Mouse (Mus musculus): ENCODE measurements around the gene Plekha4. TPM values are rescaled to one million over a fixed set of nuclear protein-coding genes. Genes with fewer than 3 reads are reported as not detected.
"Not testable (repeated sequence)": the region's sequence is repeated elsewhere in the genome, so short reads cannot be mapped to it uniquely, and the experiment has no call there.

Plekha4 gene
- total and polyA plus RNA-seq, 2 experiments from 2014 or later: 1.2 to 2.9 TPM

DNA sequence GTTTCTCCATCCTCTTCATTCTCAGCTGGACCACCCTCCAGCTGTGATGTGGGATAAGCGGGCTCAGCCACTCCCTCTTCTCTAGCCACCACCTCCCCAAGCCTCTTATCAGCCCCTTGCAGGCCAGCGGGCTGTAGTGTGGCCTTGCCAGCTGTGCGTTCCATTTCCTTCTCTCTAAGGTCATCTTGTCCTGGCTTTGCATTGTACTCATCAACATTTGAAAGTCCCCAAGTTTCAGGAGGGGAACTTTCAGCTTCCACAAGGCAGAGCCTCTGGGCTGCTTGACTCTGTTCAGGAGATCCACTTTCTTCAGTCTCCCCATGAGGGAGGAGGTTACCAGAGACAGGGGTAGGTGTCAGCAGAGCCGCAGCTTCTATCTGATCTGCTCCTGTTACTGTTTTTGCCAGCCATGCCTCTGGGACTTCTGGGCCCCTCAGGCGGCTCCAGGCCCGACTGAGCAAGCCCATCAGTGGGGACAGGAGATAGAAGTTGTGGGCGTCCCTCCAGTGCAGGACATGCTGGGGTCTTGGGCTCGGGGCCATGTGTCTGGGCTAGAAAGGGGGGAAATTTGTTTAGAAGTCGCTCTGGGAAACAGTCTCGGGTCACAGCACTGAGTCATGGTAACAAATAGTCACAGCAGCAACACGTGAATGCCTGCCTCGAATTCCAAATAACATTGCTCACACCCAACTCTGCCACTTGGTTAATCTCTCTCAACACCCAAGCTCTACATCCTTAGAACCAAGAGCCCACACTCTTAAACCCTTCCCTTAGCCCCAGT, 1.1 kb upstream of the Plekha4 start:
- WGBS: 34% methylated on average over 12 of the region's 12 CpGs

DNA sequence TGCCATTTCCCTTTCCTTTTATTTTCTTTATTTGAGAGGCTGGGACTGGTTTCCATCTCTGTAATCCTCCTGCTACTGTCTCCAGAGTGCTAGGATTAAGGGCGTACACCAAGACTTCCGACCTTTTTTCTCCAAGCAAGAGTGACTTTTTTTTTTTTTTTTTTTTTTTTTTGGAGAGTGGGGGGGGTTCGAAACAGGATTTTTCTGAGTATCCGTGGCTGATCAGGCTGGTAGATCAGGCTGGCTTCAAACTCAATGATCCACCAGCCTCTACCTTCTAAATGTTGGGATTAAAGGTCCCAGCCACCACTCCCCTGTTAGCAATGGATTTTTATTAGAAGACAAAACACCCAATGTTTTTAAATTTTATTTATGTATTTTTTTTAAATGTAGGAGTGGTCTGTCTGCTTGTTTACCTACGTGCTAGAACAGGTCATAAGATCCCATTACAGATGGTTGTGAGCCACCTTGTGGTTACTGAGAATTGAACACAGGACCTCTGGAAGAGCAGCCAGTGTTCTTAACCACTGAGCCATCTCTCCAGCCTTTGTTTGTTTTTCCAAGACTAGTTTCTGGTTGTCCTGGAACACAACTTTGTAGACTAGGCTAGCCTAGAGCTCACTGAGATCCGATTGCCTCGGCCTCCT, 467 bp downstream of the Plekha4 start:
- H3K27me3 ChIP-seq (ENCODE audit: insufficient read depth, low read length): no peaks in the 10 kb centered on the region
- no peaks in the 10 kb centered on the region for H3K4me1 ChIP-seq (ENCODE audit: insufficient read depth)
- peak overlapping the region; percentile 83 for H3K9ac ChIP-seq
- 0 out of 2 replicates have a peak, but pooled peaks have one; percentile 20 for TF ChIP-seq CTCF (IDR thresholded peaks at IDR 0.05; ENCODE audit: low read depth)
- peak overlapping the region; percentile 77 for H3K27ac ChIP-seq (ENCODE audit: low read depth, low read length)
- H3K4me3 ChIP-seq (ENCODE audit: low read depth, low read length): peak overlapping the region; percentile 89
- DNase-seq: no peak
- H3K9me3 ChIP-seq (ENCODE audit: low read length): no peaks in the 10 kb centered on the region
- H3K4me2 ChIP-seq (ENCODE audit: low read depth): peak overlapping the region; percentile 63
- ATAC-seq: no peak
- 27% methylated on average over 7 of the region's 7 CpGs for WGBS
- H3K36me3 ChIP-seq (ENCODE audit: insufficient read depth): no peaks in the 10 kb centered on the region

More for the DNA sequence above, 1.1 kb upstream of the Plekha4 start:
- no peak for ATAC-seq
- peak overlapping the region; percentile 84 for H3K27ac ChIP-seq (ENCODE audit: low read depth, low read length)
- TF ChIP-seq CTCF (IDR thresholded peaks at IDR 0.05; ENCODE audit: low read depth): no peak
- no peak for DNase-seq
- no peaks in the 10 kb centered on the region for H3K9me3 ChIP-seq (ENCODE audit: low read length)
- peak overlapping the region; percentile 89 for H3K4me3 ChIP-seq (ENCODE audit: low read depth, low read length)
- H3K4me1 ChIP-seq (ENCODE audit: insufficient read depth): no peaks in the 10 kb centered on the region
- H3K4me2 ChIP-seq (ENCODE audit: low read depth): peak overlapping the region; percentile 63
- H3K36me3 ChIP-seq (ENCODE audit: insufficient read depth): no peaks in the 10 kb centered on the region
- peak overlapping the region; percentile 83 for H3K9ac ChIP-seq
- no peaks in the 10 kb centered on the region for H3K27me3 ChIP-seq (ENCODE audit: insufficient read depth, low read length)

DNA sequence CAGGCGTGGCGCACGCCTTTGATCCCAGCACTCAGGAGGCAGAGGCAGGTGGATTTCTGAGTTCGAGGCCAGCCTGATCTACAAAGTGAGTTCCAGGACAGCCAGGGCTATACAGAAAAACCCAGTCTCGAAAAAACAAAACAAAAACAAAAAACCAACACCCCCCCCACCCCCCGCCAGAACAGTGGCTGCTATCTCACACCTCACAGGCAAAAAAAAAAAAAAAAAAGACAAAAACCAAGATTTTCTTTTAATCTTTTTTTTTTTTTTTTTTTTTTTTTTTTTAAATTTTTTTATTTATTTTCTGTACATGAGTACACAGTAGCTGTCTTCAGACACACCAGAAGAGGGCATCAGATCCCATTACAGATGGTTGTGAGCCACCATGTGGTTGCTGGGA, 1.0 kb downstream of the Plekha4 start:
- DNase-seq; H3K27ac ChIP-seq (ENCODE audit: low read depth, low read length); ATAC-seq; H3K4me2 ChIP-seq (ENCODE audit: low read depth); H3K9ac ChIP-seq; H3K9me3 ChIP-seq (ENCODE audit: low read length); H3K4me3 ChIP-seq (ENCODE audit: low read depth, low read length); H3K36me3 ChIP-seq (ENCODE audit: insufficient read depth); H3K4me1 ChIP-seq (ENCODE audit: insufficient read depth); H3K27me3 ChIP-seq (ENCODE audit: insufficient read depth, low read length): not testable (repeated sequence)
- WGBS: 92% methylated on average over 6 of the region's 6 CpGs

DNA sequence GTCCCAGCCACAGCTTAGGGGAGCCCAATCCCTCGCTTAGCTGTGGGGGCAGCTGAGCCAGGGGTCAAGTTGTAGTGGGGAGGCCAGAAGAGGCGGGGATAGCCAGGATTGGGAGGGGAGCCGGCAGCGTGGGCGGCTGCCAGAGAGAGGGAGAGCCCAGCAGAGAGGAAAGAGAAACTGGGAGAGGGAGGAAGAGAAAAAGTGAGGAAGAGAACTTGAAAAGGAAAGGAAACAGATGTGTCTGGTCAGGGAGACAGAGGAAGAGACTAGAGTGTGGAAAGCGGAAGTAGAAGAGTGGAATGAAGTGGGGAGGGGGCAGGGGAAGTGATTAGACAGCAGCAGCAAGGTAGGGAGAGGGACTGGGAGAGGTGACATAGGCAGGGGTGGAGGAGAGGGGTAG, 3.3 kb downstream of the Plekha4 start:
- Histone ChIP-seq H3K27ac (ENCODE audit: low read depth, low read length) (no peak overlapping the region), H3K9ac (no peak overlapping the region), H3K4me2 (ENCODE audit: low read depth) (no peak overlapping the region), H3K4me1 (ENCODE audit: insufficient read depth) (no peaks in the 10 kb centered on the region), H3K9me3 (ENCODE audit: low read length) (no peaks in the 10 kb centered on the region), H3K27me3 (ENCODE audit: insufficient read depth, low read length) (no peaks in the 10 kb centered on the region), H3K4me3 (ENCODE audit: low read depth, low read length) (no peak overlapping the region), H3K36me3 (ENCODE audit: insufficient read depth) (no peaks in the 10 kb centered on the region)
- WGBS: 19% methylated on average over 6 of the region's 6 CpGs
- ATAC-seq (no peak), DNase-seq (no peak)
- no peak for TF ChIP-seq CTCF (IDR thresholded peaks at IDR 0.05; ENCODE audit: low read depth)

DNA sequence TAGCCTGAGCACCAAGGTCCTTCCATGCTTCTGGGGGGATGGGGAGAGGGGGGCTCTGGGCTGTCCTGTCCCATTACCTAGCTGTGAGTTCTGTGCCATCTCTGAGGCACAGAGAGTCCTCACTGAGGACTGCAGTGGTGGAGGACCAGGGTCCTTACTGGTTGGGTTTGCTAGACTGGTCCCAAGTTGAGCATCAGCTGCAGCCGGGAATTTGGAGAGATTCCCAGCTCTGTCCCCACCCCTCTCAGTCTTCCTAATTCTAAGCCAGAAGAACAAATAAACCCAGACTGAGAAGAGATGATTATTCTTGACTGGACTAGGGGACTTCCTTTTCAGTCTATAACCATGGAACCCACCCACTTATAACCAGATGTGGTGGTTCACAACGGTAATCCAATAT, 4.5 kb downstream of the Plekha4 start:
- 66% methylated on average over 2 of the region's 2 CpGs for WGBS
- no peak overlapping the region for H3K9ac ChIP-seq
- DNase-seq: no peak

DNA sequence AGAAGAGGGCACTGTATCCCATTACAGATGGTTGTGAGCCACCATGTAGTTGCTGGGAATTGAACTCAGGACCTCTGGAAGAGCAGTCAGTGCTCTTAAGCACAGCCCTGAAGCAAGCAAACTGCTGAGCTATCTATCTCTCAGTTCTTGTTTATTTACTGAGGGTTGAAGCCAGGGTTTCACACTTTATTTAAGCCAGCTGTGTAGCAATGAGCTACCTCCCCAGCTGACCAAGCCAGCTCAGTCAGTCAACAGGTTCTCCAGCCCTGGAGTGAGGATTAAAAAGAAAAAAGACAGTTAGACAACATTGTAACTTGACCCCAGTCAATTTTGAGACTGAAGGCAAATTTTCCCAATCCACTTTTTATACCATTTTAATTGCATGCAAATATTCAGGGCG, 9.5 kb downstream of the Plekha4 start:
- TF ChIP-seq CTCF (IDR thresholded peaks at IDR 0.05; ENCODE audit: low read depth): no peak

More for the DNA sequence above, 4.5 kb downstream of the Plekha4 start:
- Histone ChIP-seq H3K9me3 (ENCODE audit: low read length) (no peaks in the 10 kb centered on the region), H3K4me3 (ENCODE audit: low read depth, low read length) (no peak overlapping the region), H3K4me2 (ENCODE audit: low read depth) (no peak overlapping the region), H3K27me3 (ENCODE audit: insufficient read depth, low read length) (no peaks in the 10 kb centered on the region), H3K36me3 (ENCODE audit: insufficient read depth) (no peaks in the 10 kb centered on the region), H3K4me1 (ENCODE audit: insufficient read depth) (no peaks in the 10 kb centered on the region), H3K27ac (ENCODE audit: low read depth, low read length) (no peak overlapping the region)
- no peak for TF ChIP-seq CTCF (IDR thresholded peaks at IDR 0.05; ENCODE audit: low read depth)
- ATAC-seq: no peak

DNA sequence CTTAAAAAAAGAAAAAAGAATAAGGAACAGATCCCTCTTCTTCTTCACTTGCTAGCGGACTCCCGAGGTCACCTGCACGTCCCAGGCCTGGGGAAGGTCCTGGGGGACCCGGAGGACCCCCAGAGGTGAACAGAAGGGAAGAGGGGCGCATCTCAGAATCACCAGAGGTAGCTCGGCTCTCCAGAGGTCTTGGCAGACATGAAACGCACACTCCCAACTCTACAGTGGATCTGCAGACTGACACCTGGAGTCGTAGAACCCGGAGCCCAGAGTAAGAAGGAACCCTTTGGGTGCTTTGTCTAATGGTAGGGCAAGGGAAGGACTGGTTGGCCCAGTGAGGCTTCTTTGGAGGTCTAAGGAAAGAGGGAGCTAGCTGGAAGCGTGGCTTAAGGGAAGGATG, 11.5 kb downstream of the Plekha4 start:
- Histone ChIP-seq H3K36me3 (ENCODE audit: insufficient read depth) (no peaks in the 10 kb centered on the region), H3K4me1 (ENCODE audit: insufficient read depth) (peaks cover 6% of the 10 kb centered on the region), H3K9ac (peak overlapping the region; percentile 70), H3K27me3 (ENCODE audit: insufficient read depth, low read length) (no peaks in the 10 kb centered on the region), H3K27ac (ENCODE audit: low read depth, low read length) (no peak overlapping the region), H3K4me3 (ENCODE audit: low read depth, low read length) (peak overlapping the region; percentile 63), H3K4me2 (ENCODE audit: low read depth) (peak overlapping the region; percentile 88), H3K9me3 (ENCODE audit: low read length) (no peaks in the 10 kb centered on the region)
- DNase-seq: no peak
- TF ChIP-seq CTCF (IDR thresholded peaks at IDR 0.05; ENCODE audit: low read depth): no peak
- WGBS: 85% methylated on average over 10 of the region's 10 CpGs
- no peak for ATAC-seq

More for the DNA sequence above, 9.5 kb downstream of the Plekha4 start:
- Histone ChIP-seq H3K9me3 (ENCODE audit: low read length) (no peaks in the 10 kb centered on the region), H3K36me3 (ENCODE audit: insufficient read depth) (no peaks in the 10 kb centered on the region), H3K4me3 (ENCODE audit: low read depth, low read length) (no peak overlapping the region), H3K27ac (ENCODE audit: low read depth, low read length) (no peak overlapping the region), H3K4me2 (ENCODE audit: low read depth) (no peak overlapping the region), H3K27me3 (ENCODE audit: insufficient read depth, low read length) (no peaks in the 10 kb centered on the region), H3K4me1 (ENCODE audit: insufficient read depth) (peaks cover 6% of the 10 kb centered on the region), H3K9ac (no peak overlapping the region)
- 67% methylated on average over 1 of the region's 1 CpGs for WGBS
- DNase-seq (no peak), ATAC-seq (no peak)
